Mouse (Mus musculus) heart, postnatal 0 days (tissue): ENCODE measurements around the gene Ywhah.

ENCODE experiments used
- CTCF ChIP-seq: IDR thresholded peaks from 2 replicates; pipeline ENCODE4 v1.5.1; 2016; ENCODE audit warnings: antibody characterized with exemption, control low read depth, low read depth
- EP300 ChIP-seq: IDR thresholded peaks from 2 replicates; pipeline ENCODE4 v1.6.1; 2016; ENCODE audit warnings: antibody characterized with exemption, low read depth

DNA sequence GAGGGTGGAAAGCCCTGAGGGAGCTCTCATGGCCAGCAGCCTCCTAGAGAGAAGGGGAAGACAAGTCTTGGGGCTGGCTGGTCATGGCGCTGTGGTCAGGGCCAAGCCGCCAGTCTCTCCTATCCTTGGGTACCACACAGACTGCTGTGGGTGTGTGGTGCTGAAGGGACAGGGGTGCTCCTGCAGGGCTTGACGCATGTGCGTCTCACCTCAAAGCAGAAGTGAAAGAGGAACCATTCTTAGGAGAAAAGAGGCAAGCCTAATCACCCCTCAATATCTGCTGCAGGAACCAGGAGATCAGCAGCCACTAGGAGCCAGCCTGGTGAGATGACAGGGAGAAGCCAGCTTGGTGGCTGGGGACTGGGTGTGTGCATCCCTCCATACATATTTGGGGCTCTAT is 20.9 kb upstream of the Ywhah start:
- TF ChIP-seq CTCF (no peak), EP300 (no peak)
